Mouse (Mus musculus): ENCODE data around the gene Kifc3. TPM values are rescaled to one million over a fixed set of nuclear protein-coding genes. Genes with fewer than 3 reads are reported as not detected.

Kifc3 gene
- total RNA-seq, 1 experiment from 2014 or later, result 104 TPM

DNA sequence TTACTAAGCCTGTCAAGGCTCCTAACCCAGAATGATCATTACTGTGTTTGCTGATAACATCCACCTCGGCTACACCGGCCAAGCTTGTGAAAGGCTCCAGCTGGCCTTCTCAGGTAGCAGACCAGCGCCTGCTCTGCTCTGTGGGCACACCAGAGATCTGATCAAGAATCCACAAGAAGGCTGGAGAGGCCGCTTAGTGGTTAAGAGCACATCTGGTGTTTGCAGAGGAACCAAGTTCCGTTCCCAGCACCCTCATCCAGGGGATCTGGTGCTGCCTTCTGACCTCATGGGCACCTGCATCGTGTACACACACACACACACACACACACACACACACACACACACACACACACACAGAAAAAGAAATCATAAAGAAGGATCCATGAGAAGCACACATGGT, 46.5 kb downstream of the Kifc3 start:
- no peak for DNase-seq

DNA sequence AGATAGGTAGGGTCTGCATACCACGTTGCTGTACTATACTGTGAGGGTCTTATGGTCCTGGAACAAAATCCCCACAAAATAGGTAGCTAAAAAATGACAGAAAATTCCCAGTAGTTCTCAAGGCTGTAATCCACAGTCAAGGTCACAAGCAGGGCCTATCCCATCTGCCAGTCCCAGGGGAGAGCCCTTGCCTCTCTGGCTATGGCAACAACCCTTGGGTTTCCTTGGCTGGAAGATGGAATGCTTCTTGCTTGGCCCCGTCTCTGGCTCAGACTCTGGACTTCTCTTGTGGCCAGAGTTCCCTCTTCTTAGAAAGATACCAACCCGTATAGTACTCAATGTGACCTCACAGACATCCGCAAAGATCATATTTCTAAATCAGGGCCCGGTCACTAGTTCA, 47.3 kb downstream of the Kifc3 start:
- DNase-seq, result peak; percentile 69

DNA sequence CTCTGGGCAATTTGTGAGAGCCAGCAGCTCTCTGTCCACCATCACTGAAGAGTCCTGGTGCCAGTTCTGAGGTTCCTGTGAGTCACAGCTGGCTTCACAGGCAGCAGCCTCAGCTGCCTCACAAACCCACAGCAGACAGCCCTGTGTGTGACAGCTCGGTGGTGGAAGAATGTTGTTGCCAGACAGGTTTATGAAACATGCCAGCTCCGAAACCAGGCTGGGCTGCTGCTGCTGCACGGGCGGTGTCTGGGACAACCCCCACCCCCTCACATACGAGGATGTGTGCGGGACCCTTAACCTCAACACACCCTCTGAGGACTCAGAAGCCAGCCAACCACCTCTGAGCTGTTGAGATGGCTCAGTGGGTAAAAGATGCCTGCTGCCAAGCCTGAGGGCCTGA, 48.0 kb downstream of the Kifc3 start:
- DNase-seq, result no peak

GRCm38 (mm10) chr8:95154056-95154455, 48.6 kb downstream of the Kifc3 start:
- DNase-seq, result no peak

DNA sequence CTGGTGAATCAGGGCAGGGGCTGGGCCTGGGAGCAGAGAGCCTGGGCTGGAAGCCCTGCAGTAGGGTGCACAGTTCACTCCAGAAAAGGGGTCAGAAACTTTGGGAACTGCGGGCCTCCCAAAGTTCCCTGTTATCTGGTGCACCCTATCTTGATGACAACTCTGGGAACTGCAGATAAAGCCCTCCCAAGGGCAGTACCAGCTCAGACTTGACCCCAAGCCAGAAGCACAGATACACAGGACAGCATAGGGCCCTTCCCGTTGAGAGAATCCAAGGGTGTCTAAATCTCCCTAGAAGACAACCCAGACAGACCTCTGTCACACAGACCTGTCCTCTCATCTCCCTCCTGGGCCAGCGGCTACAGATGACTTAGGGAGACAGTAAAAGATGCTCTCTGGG, 52.0 kb downstream of the Kifc3 start:
- peak; percentile 49 for DNase-seq

DNA sequence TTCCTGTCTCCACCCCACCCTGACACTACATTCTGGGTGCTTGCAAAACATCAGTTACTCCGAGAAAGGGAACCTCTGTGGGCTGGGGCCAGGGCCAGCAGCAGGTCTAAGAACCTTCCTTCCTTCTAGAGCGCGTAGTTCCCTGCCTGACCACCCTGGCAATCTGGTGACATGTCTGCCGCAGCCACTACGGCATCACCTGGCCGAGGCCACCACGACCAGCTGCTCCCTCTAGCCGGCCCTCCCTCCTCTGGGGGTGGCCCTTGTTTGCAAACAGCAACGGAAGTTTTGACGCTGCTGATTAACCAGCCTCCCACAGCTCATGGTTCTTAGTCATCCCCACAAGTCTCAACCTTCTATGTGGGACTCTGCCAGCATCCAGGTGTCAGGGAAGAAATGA, 53.2 kb downstream of the Kifc3 start:
- no peak for DNase-seq

GRCm38 (mm10) chr8:95146846-95147245, 55.8 kb downstream of the Kifc3 start:
- no peak for DNase-seq

GRCm38 (mm10) chr8:95146044-95146745, 56.4 kb downstream of the Kifc3 start:
- peak; percentile 48 for DNase-seq

GRCm38 (mm10) chr8:95144631-95145015, 58.0 kb downstream of the Kifc3 start:
- DNase-seq, result peak; percentile 47

DNA sequence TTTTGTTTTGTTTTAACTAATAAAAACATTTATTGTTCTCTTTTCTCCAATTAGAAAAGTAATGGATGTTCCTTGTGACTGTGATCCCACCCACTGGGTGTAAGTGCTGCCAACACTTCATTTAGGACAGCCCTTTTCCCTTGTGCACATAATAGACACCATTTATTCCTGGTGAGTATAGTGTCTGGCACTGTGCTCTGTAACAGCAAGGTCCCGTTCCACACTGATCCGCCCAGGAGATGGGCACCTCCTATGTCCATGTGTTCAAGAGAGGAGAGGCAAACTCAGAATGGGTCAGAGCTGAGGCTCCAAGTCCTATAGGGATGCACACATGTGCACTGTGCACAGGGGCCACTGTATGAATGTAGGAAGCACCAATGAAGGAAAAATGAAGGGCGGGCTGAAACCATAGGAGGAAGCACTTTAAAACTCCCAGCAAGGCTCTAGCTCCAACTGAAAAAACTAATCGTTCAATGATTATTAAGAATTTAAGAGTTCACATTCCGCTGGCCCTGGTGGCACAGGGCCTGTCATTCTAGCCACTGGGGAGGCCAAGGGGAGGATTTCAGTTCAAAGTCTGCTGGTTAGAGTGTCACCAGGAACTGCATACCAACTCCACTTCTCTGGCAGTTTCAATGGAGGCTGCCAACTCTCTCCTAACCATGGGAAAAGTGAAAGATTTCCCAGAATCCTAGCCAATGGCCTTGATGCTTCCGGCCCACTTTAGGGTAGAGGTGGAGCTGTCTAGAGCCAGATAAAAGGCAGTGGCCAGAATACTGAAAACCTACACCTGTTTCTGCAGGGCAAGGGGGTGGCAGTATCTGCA, 58.6 kb downstream of the Kifc3 start:
- DNase-seq, result no peak

GRCm38 (mm10) chr8:95142985-95143804, 59.4 kb downstream of the Kifc3 start:
- no peak for DNase-seq

DNA sequence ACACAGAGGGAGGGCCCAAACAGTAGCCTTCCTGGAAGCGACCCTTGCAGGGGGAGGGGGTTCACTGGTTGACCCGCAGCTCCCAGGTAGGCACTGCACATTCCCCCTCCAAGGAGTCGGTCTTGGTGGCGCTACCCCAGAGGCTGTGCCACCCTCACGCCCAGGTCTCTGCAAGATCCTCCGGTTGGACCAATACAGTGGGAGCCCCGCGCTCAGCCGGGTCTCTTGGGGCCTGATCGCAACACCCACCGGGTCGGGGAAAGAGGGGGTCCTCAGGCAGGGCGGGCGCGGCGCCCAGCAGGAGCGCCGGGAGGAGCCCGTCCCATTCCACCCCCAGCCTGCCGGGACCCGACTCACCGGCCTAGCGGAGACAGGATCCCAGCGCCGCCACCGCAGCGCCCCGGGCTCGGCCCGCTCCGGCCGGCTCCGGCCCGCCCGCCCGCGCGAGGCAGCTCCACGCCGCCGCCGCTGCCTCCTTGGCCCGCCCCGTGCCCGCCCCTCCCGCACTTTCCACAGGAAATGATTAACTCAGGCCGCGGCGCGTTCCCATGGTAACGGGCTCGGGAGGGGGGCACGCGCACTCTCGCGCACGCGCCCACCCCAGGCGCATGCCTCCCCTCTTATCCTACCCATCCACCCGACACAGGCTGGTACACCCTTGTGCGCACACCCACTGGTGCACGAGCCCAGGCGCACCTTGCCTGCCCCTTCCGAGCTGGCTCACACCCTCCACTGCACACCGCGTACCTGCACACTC, 60.4 kb downstream of the Kifc3 start:
- DNase-seq, result peak; percentile 89

GRCm38 (mm10) chr8:95141469-95142074, 61.0 kb downstream of the Kifc3 start:
- DNase-seq, result peak; percentile 46

GRCm38 (mm10) chr8:95141026-95141425, 61.6 kb downstream of the Kifc3 start:
- DNase-seq, result no peak

- no peak for DNase-seq
Observed at GRCm38 (mm10) chr8:95140555-95140954, 62.1 kb downstream of the Kifc3 start.

- DNase-seq, result no peak
Observed at GRCm38 (mm10) chr8:95139051-95139365, 63.6 kb downstream of the Kifc3 start.

GRCm38 (mm10) chr8:95138341-95139050, 64.1 kb downstream of the Kifc3 start:
- DNase-seq, result no peak

- peak; percentile 56 for DNase-seq
Observed at GRCm38 (mm10) chr8:95137641-95138098, 64.9 kb downstream of the Kifc3 start.

GRCm38 (mm10) chr8:95137201-95137600, 65.4 kb downstream of the Kifc3 start:
- DNase-seq, result no peak

DNA sequence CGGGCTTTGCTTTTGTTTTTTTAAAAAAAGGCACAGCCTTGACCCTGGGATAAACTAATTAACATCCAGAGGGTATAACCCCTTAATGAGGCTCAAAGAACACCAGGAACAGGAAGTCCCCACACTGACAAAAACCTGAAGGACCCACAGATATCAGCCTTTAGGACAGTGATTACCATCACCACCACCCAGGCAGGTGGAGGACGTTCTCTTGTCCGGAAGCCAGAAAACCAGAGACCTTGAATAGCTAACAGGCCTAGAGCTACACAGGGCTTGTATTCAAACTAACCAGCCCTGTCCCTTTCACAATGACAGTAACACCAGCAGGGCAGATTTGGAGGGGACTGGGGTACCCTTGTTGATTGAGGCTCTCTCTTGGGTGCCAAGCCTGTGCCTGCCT, 66.4 kb downstream of the Kifc3 start:
- no peak for DNase-seq

- DNase-seq, result no peak
Observed at GRCm38 (mm10) chr8:95135242-95135641, 67.4 kb downstream of the Kifc3 start.
